Mouse (Mus musculus) G1E (cell line): ENCODE measurements around the gene Fcgr3.
"Not testable (repeated sequence)": the region's sequence is repeated elsewhere in the genome, so short reads cannot be mapped to it uniquely, and the experiment has no call there.

ENCODE experiments used
- CTCF ChIP-seq: IDR thresholded peaks from 2 replicates; pipeline ENCODE4 v1.5.1; 2012; ENCODE audit warnings: low read depth, low read length, inconsistent platforms, mixed read lengths
- GATA1 ChIP-seq: IDR thresholded peaks from 2 replicates; pipeline ENCODE4 v1.6.1; 2012; ENCODE audit warnings: borderline replicate concordance, low read length, inconsistent platforms, mixed read lengths
- GATA2 ChIP-seq: IDR thresholded peaks from 2 replicates; pipeline ENCODE4 v1.6.1; 2012; ENCODE audit warnings: low read depth, low read length, inconsistent platforms, borderline replicate concordance
- POLR2AphosphoS5 ChIP-seq: IDR thresholded peaks from 2 replicates; pipeline ENCODE4 v1.6.1; 2012; ENCODE audit warnings: low read depth, low read length, inconsistent platforms; ENCODE audit not compliant: insufficient replicate concordance

GRCm38 (mm10) chr1:171074283-171074682 is 9.5 kb upstream of the Fcgr3 start:
- TF ChIP-seq CTCF, POLR2AphosphoS5, GATA1, GATA2: not testable (repeated sequence)
